Mouse (Mus musculus) MEL (cell line): ENCODE measurements around the gene Fgfr2. TPM values are rescaled to one million over a fixed set of nuclear protein-coding genes. Genes with fewer than 3 reads are reported as not detected.

ENCODE experiments used
- DNase-seq: peaks from one replicate; pipeline ENCODE4 v3.0.0; 2011; ENCODE audit warnings: low read depth, low spot score
- H3K27ac ChIP-seq: 2 replicates; pipeline ENCODE4 v1.5.1; 2012; ENCODE audit warnings: low read depth, mild to moderate bottlenecking, control low read depth, low read length, moderate library complexity; ENCODE audit not compliant: control insufficient read depth
- H3K27me3 ChIP-seq, 2 experiments: fragments of 150-350 bp in 1 of 2; sonication (generic) in 1 of 2; 2 replicates each; pipeline ENCODE4 v1.6.1; 2012; ENCODE audit warnings: low read length in 2 of 2, mild to moderate bottlenecking in 2 of 2, improper control_type of control experiment in 1 of 2, moderate library complexity in 1 of 2; ENCODE audit not compliant: insufficient read depth in 2 of 2, control insufficient read depth in 1 of 2
- H3K36me3 ChIP-seq, 2 experiments: 2 replicates each; pipeline ENCODE4 v1.6.1; 2012 to 2014; ENCODE audit warnings: low read length in 2 of 2, improper control_type of control experiment in 1 of 2, inconsistent platforms in 1 of 2, mild to moderate bottlenecking in 1 of 2; ENCODE audit not compliant: insufficient read depth in 2 of 2, control insufficient read depth in 1 of 2
- H3K4me1 ChIP-seq, 2 experiments: fragments of 150-350 bp in 1 of 2; sonication (generic) in 1 of 2; 2 replicates each; pipeline ENCODE4 v1.6.1; 2012; ENCODE audit warnings: low read length in 2 of 2, improper control_type of control experiment in 1 of 2, mild to moderate bottlenecking in 1 of 2; ENCODE audit not compliant: insufficient read depth in 2 of 2, control insufficient read depth in 1 of 2
- H3K4me3 ChIP-seq, 2 experiments: fragments of 150-350 bp in 1 of 2; sonication (generic) in 1 of 2; 2 replicates each; pipeline ENCODE4 v1.5.1; 2012; ENCODE audit warnings: low read depth in 2 of 2, low read length in 2 of 2, mild to moderate bottlenecking in 2 of 2, moderate library complexity in 2 of 2, control low read depth in 1 of 2, improper control_type of control experiment in 1 of 2; ENCODE audit not compliant: control insufficient read depth in 1 of 2, insufficient read depth in 1 of 2
- H3K79me2 ChIP-seq: 2 replicates; pipeline ENCODE4 v1.6.1; 2012; ENCODE audit warnings: mild to moderate bottlenecking, low read length, moderate library complexity; ENCODE audit not compliant: control insufficient read depth, poor library complexity, insufficient read depth
- H3K9ac ChIP-seq: 2 replicates; pipeline ENCODE4 v1.6.1; 2012; ENCODE audit warnings: low read depth, mild to moderate bottlenecking, control low read depth, low read length, moderate library complexity; ENCODE audit not compliant: control insufficient read depth, poor library complexity, severe bottlenecking
- H3K9me3 ChIP-seq: fragments of 150-350 bp; sonication (generic); replicated peaks from 2 replicates; pipeline ENCODE4 v1.6.1; 2012; ENCODE audit warnings: mild to moderate bottlenecking, low read length, improper control_type of control experiment, moderate library complexity; ENCODE audit not compliant: insufficient read depth
- BHLHE40 ChIP-seq: IDR thresholded peaks from 2 replicates; pipeline ENCODE4 v1.6.1; 2012; ENCODE audit warnings: low read depth, mild to moderate bottlenecking, inconsistent platforms, low read length, improper control_type of control experiment, borderline replicate concordance
- CHD2 ChIP-seq: IDR thresholded peaks from 2 replicates; pipeline ENCODE4 v1.6.1; 2011; ENCODE audit warnings: low read length, improper control_type of control experiment
- E2F4 ChIP-seq: IDR thresholded peaks from 2 replicates; pipeline ENCODE4 v1.6.1; 2011; ENCODE audit warnings: low read depth, low read length, improper control_type of control experiment, borderline replicate concordance
- ELF1 ChIP-seq: IDR thresholded peaks from 2 replicates; pipeline ENCODE4 v1.6.1; 2014; ENCODE audit warnings: low read depth, mild to moderate bottlenecking, inconsistent platforms, low read length, improper control_type of control experiment, moderate library complexity
- GATA1 ChIP-seq: IDR thresholded peaks from 2 replicates; pipeline ENCODE4 v1.6.1; 2011; ENCODE audit warnings: low read depth, low read length, improper control_type of control experiment
- HCFC1 ChIP-seq: IDR thresholded peaks from 2 replicates; pipeline ENCODE4 v1.6.1; 2012; ENCODE audit warnings: low read depth, mild to moderate bottlenecking, inconsistent platforms, low read length, improper control_type of control experiment, moderate library complexity
- KAT2A ChIP-seq: conservative IDR thresholded peaks from 2 replicates; pipeline ENCODE4 v1.6.1; 2012; ENCODE audit warnings: low read depth, low read length, improper control_type of control experiment, inconsistent platforms
- MAX ChIP-seq: IDR thresholded peaks from 2 replicates; pipeline ENCODE4 v1.6.1; 2011; ENCODE audit warnings: low read length, improper control_type of control experiment
- MEF2A ChIP-seq: IDR thresholded peaks from 2 replicates; pipeline ENCODE4 v1.6.1; 2014; ENCODE audit warnings: low read depth, mild to moderate bottlenecking, inconsistent platforms, low read length, improper control_type of control experiment; ENCODE audit not compliant: poor library complexity, insufficient replicate concordance, severe bottlenecking; ENCODE audit errors: extremely low read depth
- MXI1 ChIP-seq: IDR thresholded peaks from 2 replicates; pipeline ENCODE4 v1.6.1; 2011; ENCODE audit warnings: mild to moderate bottlenecking, low read depth, low read length, improper control_type of control experiment
- MYC ChIP-seq: IDR thresholded peaks from 2 replicates; pipeline ENCODE4 v1.6.1; 2011; ENCODE audit warnings: low read depth, mild to moderate bottlenecking, low read length, improper control_type of control experiment, moderate library complexity
- NRF1 ChIP-seq: IDR thresholded peaks from 2 replicates; pipeline ENCODE4 v1.6.1; 2014; ENCODE audit warnings: low read depth, mild to moderate bottlenecking, inconsistent platforms, low read length, improper control_type of control experiment, moderate library complexity; ENCODE audit not compliant: poor library complexity, insufficient read depth, severe bottlenecking
- POLR2AphosphoS5 ChIP-seq: IDR thresholded peaks from 2 replicates; pipeline ENCODE4 v1.6.1; 2012; ENCODE audit warnings: low read depth, borderline replicate concordance, mild to moderate bottlenecking, inconsistent platforms, low read length, moderate library complexity, mixed read lengths
- RAD21 ChIP-seq: IDR thresholded peaks from 2 replicates; pipeline ENCODE4 v1.6.1; 2011; ENCODE audit warnings: mild to moderate bottlenecking, low read depth, low read length, improper control_type of control experiment
- TAL1 ChIP-seq: IDR thresholded peaks from 2 replicates; pipeline ENCODE4 v1.6.1; 2012; ENCODE audit warnings: mild to moderate bottlenecking, inconsistent platforms, low read length, moderate library complexity, mixed read lengths
- TBP ChIP-seq: IDR thresholded peaks from 2 replicates; pipeline ENCODE4 v1.8.0; 2011; ENCODE audit warnings: low read depth, low read length, improper control_type of control experiment
- TCF12 ChIP-seq: IDR thresholded peaks from 2 replicates; pipeline ENCODE4 v1.6.1; 2014; ENCODE audit warnings: low read depth, mild to moderate bottlenecking, inconsistent platforms, low read length, improper control_type of control experiment, moderate library complexity
- USF1 ChIP-seq: IDR thresholded peaks from 2 replicates; pipeline ENCODE4 v1.6.1; 2014; ENCODE audit warnings: low read depth, mild to moderate bottlenecking, inconsistent platforms, low read length, improper control_type of control experiment, moderate library complexity
- USF2 ChIP-seq, 2 experiments: IDR thresholded peaks; 2 replicates each; pipeline ENCODE4 v1.6.1; 2011 to 2012; ENCODE audit warnings: improper control_type of control experiment in 2 of 2, low read length in 2 of 2, borderline replicate concordance in 1 of 2, inconsistent platforms in 1 of 2, low read depth in 1 of 2, mild to moderate bottlenecking in 1 of 2; ENCODE audit not compliant: insufficient read depth in 1 of 2
- ZC3H11A ChIP-seq: IDR thresholded peaks from 2 replicates; pipeline ENCODE4 v1.6.1; 2012; ENCODE audit warnings: low read depth, mild to moderate bottlenecking, inconsistent platforms, low read length, improper control_type of control experiment
- ZNF384 ChIP-seq: IDR thresholded peaks from 2 replicates; pipeline ENCODE4 v1.6.1; 2012; ENCODE audit warnings: low read depth, mild to moderate bottlenecking, inconsistent platforms, low read length, improper control_type of control experiment
- polyA plus RNA-seq, 2 experiments: library from polyadenylated mRNA; stranded (reverse) in 1 of 2; unstranded in 1 of 2; fragments of >175 nt in 1 of 2; fragments of >200 nt in 1 of 2; gene quantifications; 2 replicates each; pipeline versions ENCODE4 v1.2.1 to v1.2.4; 2012; ENCODE audit warnings: low replicate concordance in 2 of 2, low read depth in 1 of 2; ENCODE audit not compliant: insufficient read length in 2 of 2, insufficient read depth in 1 of 2, missing spikeins in 1 of 2
- total RNA-seq: library from RNA; depleted of rRNA; stranded (reverse); fragments of 300-350 nt; gene quantifications from 2 replicates; pipeline ENCODE4 v1.2.3, GENCODE M21; 2012

Fgfr2 gene
- total and polyA plus RNA-seq, 3 experiments, result not detected

GRCm38 (mm10) chr7:132735145-132735544, 388.0 kb downstream of the Fgfr2 start (continued):
- TF ChIP-seq TCF12 (no peak), ZNF384 (no peak), TAL1 (no peak), BHLHE40 (no peak), HCFC1 (peak; percentile 71), MXI1 (no peak), E2F4 (no peak), RAD21 (peak; percentile 32), MEF2A (no peak), MAX (no peak), POLR2AphosphoS5 (no peak), ZC3H11A (peak; percentile 19; the same call in 1 of the 2 replicates), MYC (no peak), TBP (no peak), CHD2 (no peak), USF2 (IDR thresholded peaks at IDR 0.05; ENCODE audit: borderline replicate concordance in 1 of 2, insufficient read depth in 1 of 2, low read depth in 1 of 2, low read length in 2 of 2) (no peak), ELF1 (peak; percentile 56), USF1 (no peak), GATA1 (no peak)

GRCm38 (mm10) chr7:132734222-132734621, 388.9 kb downstream of the Fgfr2 start:
- H3K4me1 ChIP-seq, result peaks cover 22 to 40% of the 10 kb centered on the region in 2 experiments
- H3K36me3 ChIP-seq, result peaks cover 0 to 34% of the 10 kb centered on the region in 2 experiments; a peak in 2 of 4 replicates
- no peak overlapping the region for H3K27ac ChIP-seq

More at GRCm38 (mm10) chr7:132734222-132734621, 388.9 kb downstream of the Fgfr2 start:
- no peak overlapping the region for H3K4me3 ChIP-seq
- TF ChIP-seq KAT2A (no peak), MEF2A (no peak), MAX (no peak), E2F4 (no peak), NRF1 (no peak)
- TF ChIP-seq, all 39 proteins: peak for 0
- Histone ChIP-seq H3K27me3 (no peaks in the 10 kb centered on the region), H3K9ac (no peak overlapping the region), H3K9me3 (no peaks in the 10 kb centered on the region), H3K79me2 (no peaks in the 10 kb centered on the region)
- DNase-seq, result no peak
